Mouse (Mus musculus): ENCODE measurements at regions not wholly inside any gene's neighbourhood (a gene's known extent, or its start where the extent isn't known, plus 50 kb on each side); places are given as distances from the start of the nearest gene placed in this dataset.

GRCm38 (mm10) chrX:163301045-163301444 lies 248.4 kb downstream of the Grpr start:
- no peak for TF ChIP-seq CTCF (IDR thresholded peaks at IDR 0.05; ENCODE audit: low read depth, low read length)
- no peak for TF ChIP-seq POLR2A (IDR thresholded peaks at IDR 0.05; ENCODE audit: borderline replicate concordance, low read depth, low read length)

Data from bone marrow macrophage, adult 2 months (primary cell).